Mouse (Mus musculus): Measurements from ENCODE around the gene Kif5c. TPM values are rescaled to one million over a fixed set of nuclear protein-coding genes. Genes with fewer than 3 reads are reported as not detected.

Kif5c gene
- total and polyA plus RNA-seq, 2 experiments from 2014 or later = 151 to 262 TPM

DNA sequence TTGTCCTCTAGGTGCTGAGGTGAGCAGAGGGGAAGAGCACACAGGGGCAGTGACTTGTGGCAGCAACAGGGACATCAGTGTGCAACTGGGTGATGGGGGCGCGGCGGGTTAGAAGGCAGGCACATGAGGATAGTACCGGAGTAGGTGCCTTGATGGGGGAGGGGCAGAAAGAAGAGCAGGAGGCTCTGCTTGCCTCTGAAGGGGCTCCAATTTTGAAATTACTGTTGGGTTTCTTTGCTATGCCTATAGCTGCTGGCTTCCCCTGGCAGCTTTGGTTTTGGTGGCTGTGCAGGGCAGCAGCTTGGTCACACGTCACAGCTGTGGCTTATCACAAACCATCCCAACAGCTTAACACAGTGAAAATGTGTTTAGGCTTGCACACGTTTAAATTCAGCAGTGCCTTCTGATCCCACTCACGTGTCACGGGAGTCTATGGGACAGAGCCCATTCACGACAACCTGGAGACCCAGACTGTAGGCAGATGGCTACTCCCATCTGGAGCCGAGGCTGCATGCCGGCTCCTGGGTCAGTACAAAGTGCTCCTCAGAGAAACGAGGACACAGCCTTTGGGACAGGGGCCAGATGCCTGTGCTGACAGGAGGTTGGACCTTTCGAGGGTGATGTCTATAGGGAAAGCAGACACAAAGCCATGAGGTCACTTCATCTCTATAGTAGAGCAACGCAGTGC lies 126.1 kb downstream of the Kif5c start:
- peak; percentile 50 for DNase-seq (ENCODE audit: low spot score)
- Histone ChIP-seq H3K4me1 (ENCODE audit: insufficient read depth, low read length) (peaks cover 5% of the 10 kb centered on the region; the same call in 1 of the 2 replicates), H3K4me2 (ENCODE audit: low read depth, low read length) (no peak overlapping the region), H3K9ac (replicated peaks; ENCODE audit: low read length) (no peak overlapping the region), H3K4me3 (ENCODE audit: low read length) (no peak overlapping the region), H3K36me3 (ENCODE audit: insufficient read depth, low read length) (peaks cover 25% of the 10 kb centered on the region), H3K9me3 (ENCODE audit: low read length) (no peaks in the 10 kb centered on the region), H3K27me3 (ENCODE audit: insufficient read depth, low read length) (no peaks in the 10 kb centered on the region), H3K27ac (peak overlapping the region; percentile 38; the same call in 1 of the 2 replicates)
- WGBS = 56% methylated on average over 14 of the region's 14 CpGs
- ATAC-seq = peak; percentile 27
- TF ChIP-seq CTCF (IDR thresholded peaks at IDR 0.05; ENCODE audit: low read depth) = no peak

GRCm38 (mm10) chr2:49746947-49747346 lies 127.8 kb downstream of the Kif5c start:
- no peak overlapping the region for H3K4me2 ChIP-seq (ENCODE audit: low read depth, low read length)
- no peak overlapping the region for H3K4me3 ChIP-seq (ENCODE audit: low read length)
- peaks cover 28% of the 10 kb centered on the region for H3K36me3 ChIP-seq (ENCODE audit: insufficient read depth, low read length)
- H3K9me3 ChIP-seq (ENCODE audit: low read length) = no peaks in the 10 kb centered on the region
- ATAC-seq (no peak), DNase-seq (ENCODE audit: low spot score) (no peak)
- H3K27ac ChIP-seq = no peak overlapping the region
- WGBS = 80% methylated on average over 7 of the region's 7 CpGs
- no peaks in the 10 kb centered on the region for H3K27me3 ChIP-seq (ENCODE audit: insufficient read depth, low read length)
- TF ChIP-seq CTCF (IDR thresholded peaks at IDR 0.05; ENCODE audit: low read depth) = no peak
- H3K9ac ChIP-seq (replicated peaks; ENCODE audit: low read length) = no peak overlapping the region
- H3K4me1 ChIP-seq (ENCODE audit: insufficient read depth, low read length) = no peaks in the 10 kb centered on the region

DNA sequence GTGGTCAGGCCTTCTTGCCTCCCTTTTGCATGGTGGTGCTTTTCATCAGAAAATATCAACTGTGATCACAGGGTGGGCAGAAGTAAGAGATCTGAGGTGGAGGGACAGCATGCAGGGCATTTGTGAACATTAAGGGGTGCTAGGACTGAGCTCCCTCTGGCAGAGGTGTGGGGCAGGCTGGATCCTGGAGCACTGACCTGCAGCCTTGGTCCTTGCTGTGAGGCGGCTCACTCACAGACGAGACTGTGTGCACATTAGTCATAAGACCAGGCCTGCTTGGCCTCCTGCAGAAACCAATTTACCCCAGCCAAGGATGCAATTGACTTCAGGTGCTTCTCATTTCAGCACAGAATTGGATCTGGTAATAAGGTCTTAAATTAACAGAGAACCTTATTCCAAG lies 128.6 kb downstream of the Kif5c start:
- WGBS = 53% methylated on average over 2 of the region's 2 CpGs
- H3K27ac ChIP-seq = no peak overlapping the region
- no peak overlapping the region for H3K4me2 ChIP-seq (ENCODE audit: low read depth, low read length)
- TF ChIP-seq CTCF (IDR thresholded peaks at IDR 0.05; ENCODE audit: low read depth) = no peak
- DNase-seq (ENCODE audit: low spot score) (no peak), ATAC-seq (no peak)
- no peaks in the 10 kb centered on the region for H3K27me3 ChIP-seq (ENCODE audit: insufficient read depth, low read length)
- peaks cover 29% of the 10 kb centered on the region for H3K36me3 ChIP-seq (ENCODE audit: insufficient read depth, low read length)
- no peak overlapping the region for H3K4me3 ChIP-seq (ENCODE audit: low read length)
- no peaks in the 10 kb centered on the region for H3K4me1 ChIP-seq (ENCODE audit: insufficient read depth, low read length)
- no peak overlapping the region for H3K9ac ChIP-seq (replicated peaks; ENCODE audit: low read length)
- no peaks in the 10 kb centered on the region for H3K9me3 ChIP-seq (ENCODE audit: low read length)

GRCm38 (mm10) chr2:49748628-49749342 lies 129.7 kb downstream of the Kif5c start:
- H3K36me3 ChIP-seq (ENCODE audit: insufficient read depth, low read length) = peaks cover 35% of the 10 kb centered on the region
- no peak overlapping the region for H3K4me2 ChIP-seq (ENCODE audit: low read depth, low read length)
- no peaks in the 10 kb centered on the region for H3K27me3 ChIP-seq (ENCODE audit: insufficient read depth, low read length)
- H3K9ac ChIP-seq (replicated peaks; ENCODE audit: low read length) = no peak overlapping the region
- DNase-seq (ENCODE audit: low spot score) = peak; percentile 73
- no peaks in the 10 kb centered on the region for H3K4me1 ChIP-seq (ENCODE audit: insufficient read depth, low read length)
- ATAC-seq = 0 out of 2 replicates have a peak, but pooled peaks have one; percentile 9
- no peaks in the 10 kb centered on the region for H3K9me3 ChIP-seq (ENCODE audit: low read length)
- H3K4me3 ChIP-seq (ENCODE audit: low read length) = no peak overlapping the region
- TF ChIP-seq CTCF (IDR thresholded peaks at IDR 0.05; ENCODE audit: low read depth) = peak; percentile 80
- WGBS = 70% methylated on average over 14 of the region's 14 CpGs
- H3K27ac ChIP-seq = no peak overlapping the region

GRCm38 (mm10) chr2:49749730-49750576 lies 130.9 kb downstream of the Kif5c start:
- TF ChIP-seq CTCF (IDR thresholded peaks at IDR 0.05; ENCODE audit: low read depth) = no peak
- Histone ChIP-seq H3K27me3 (ENCODE audit: insufficient read depth, low read length) (no peaks in the 10 kb centered on the region), H3K9ac (replicated peaks; ENCODE audit: low read length) (no peak overlapping the region), H3K4me3 (ENCODE audit: low read length) (no peak overlapping the region), H3K36me3 (ENCODE audit: insufficient read depth, low read length) (peaks cover 35% of the 10 kb centered on the region), H3K9me3 (ENCODE audit: low read length) (no peaks in the 10 kb centered on the region), H3K4me2 (ENCODE audit: low read depth, low read length) (no peak overlapping the region), H3K27ac (no peak overlapping the region), H3K4me1 (ENCODE audit: insufficient read depth, low read length) (no peaks in the 10 kb centered on the region)
- ATAC-seq (no peak), DNase-seq (ENCODE audit: low spot score) (no peak)
- WGBS = 88% methylated on average over 11 of the region's 11 CpGs

- H3K27me3 ChIP-seq (ENCODE audit: insufficient read depth, low read length) = no peaks in the 10 kb centered on the region
- DNase-seq (ENCODE audit: low spot score) (peak; percentile 42), ATAC-seq (peak; percentile 36; the same call in 1 of the 2 replicates)
- WGBS = 62% methylated on average over 10 of the region's 10 CpGs
- H3K4me2 ChIP-seq (ENCODE audit: low read depth, low read length) = no peak overlapping the region
- H3K4me1 ChIP-seq (ENCODE audit: insufficient read depth, low read length) = no peaks in the 10 kb centered on the region
- H3K9me3 ChIP-seq (ENCODE audit: low read length) = no peaks in the 10 kb centered on the region
- 0 out of 2 replicates have a peak overlapping the region, but pooled peaks have one; percentile 6 for H3K27ac ChIP-seq
- no peak overlapping the region for H3K9ac ChIP-seq (replicated peaks; ENCODE audit: low read length)
- TF ChIP-seq CTCF (IDR thresholded peaks at IDR 0.05; ENCODE audit: low read depth) = no peak
- H3K36me3 ChIP-seq (ENCODE audit: insufficient read depth, low read length) = peaks cover 31% of the 10 kb centered on the region
- no peak overlapping the region for H3K4me3 ChIP-seq (ENCODE audit: low read length)
Measured at GRCm38 (mm10) chr2:49751544-49752210, 132.6 kb downstream of the Kif5c start.

Data from hindbrain, postnatal 0 days (tissue).